8 mouse cellular contexts compared by ENCODE assay signal in the genomic region with DNA sequence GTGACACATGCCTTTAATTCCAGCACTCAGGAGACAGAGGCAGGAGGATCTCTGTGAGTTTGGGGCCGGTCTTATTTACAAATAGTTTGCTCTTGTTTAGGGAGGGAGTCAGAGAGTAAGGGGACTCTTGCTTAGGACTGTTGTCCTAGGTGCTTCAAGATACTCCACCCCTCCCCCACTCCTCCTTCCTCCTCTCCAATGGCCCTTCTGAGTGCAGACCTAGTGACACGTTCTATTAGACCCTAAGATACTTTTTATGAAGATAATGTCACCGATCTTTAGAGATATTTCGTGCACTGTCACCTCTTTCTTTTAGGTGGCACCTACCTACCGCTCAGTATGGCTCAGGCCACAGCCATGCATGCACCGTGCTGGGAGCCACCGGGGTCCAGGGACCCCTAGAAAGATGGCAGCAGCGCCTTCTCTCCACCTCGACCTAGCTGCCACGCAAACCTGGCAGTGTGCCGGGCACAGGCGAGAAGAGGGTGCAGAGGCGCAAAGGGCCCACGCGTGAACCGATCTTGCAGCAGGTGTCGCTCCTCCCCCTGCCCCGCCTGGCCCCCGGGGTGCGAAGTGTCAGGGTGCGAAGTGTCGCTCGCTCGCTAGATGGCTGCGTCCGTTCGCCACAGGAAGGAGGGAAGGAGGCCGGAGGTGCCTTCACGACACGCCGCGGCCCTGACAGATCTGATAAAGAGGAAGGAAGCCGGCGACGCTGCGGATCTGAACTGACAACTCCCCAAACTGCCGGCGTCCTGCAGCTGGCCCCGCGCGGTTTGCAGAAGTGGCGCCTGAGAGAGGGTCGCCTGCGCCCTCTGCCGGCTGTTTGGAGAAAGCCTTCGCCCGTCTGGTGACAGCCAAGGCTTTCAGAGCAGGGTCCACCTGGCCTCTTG.
DNase-seq lines count a peak whose midpoint lies in the region; ATAC-seq lines count a peak whose summit lies in the region.

No protein-coding gene starts in this region.

- H3K9me3 ChIP-seq in hindbrain, embryonic 14.5 days (ENCODE audit: control insufficient read depth, low read length): no peaks in the 10 kb centered on the region

- 0 out of 2 replicates have a peak, but pooled peaks cover 3% of the 10 kb centered on the region for H3K4me1 ChIP-seq in hindbrain, embryonic 14.5 days (replicated peaks; ENCODE audit: control insufficient read depth, insufficient read depth, low read length)

- peak overlapping the region; percentile 27 for H3K4me3 ChIP-seq in hindbrain, embryonic 14.5 days (replicated peaks; ENCODE audit: low read length)

- peaks cover 24% of the 10 kb centered on the region for H3K27me3 ChIP-seq in hindbrain, embryonic 14.5 days (ENCODE audit: control insufficient read depth, insufficient read depth, low read length)

- no peak for ATAC-seq in hindbrain, embryonic 14.5 days (ENCODE audit: low FRiP score)

- H3K36me3 ChIP-seq in hindbrain, embryonic 14.5 days (replicated peaks; ENCODE audit: control insufficient read depth, insufficient read depth): no peaks in the 10 kb centered on the region

- no peak overlapping the region for H3K9ac ChIP-seq in hindbrain, embryonic 14.5 days

- H3K4me2 ChIP-seq in hindbrain, embryonic 14.5 days (replicated peaks): peak overlapping the region; percentile 58

- no peak overlapping the region for H3K27ac ChIP-seq in hindbrain, embryonic 14.5 days

- DNase-seq in Muller cell, postnatal 12 days (ENCODE audit: inconsistent ontology term): peak; percentile 68
- DNase-seq in cerebellum, postnatal 10 days: peak; percentile 91 to 93
- peak; percentile 64 to 68 for DNase-seq in frontal cortex, postnatal 25 days (ENCODE audit: low spot score in 2 of 2)
- peak; percentile 86 for DNase-seq in hindbrain, embryonic 14.5 days (ENCODE audit: low spot score)
- peak; percentile 65 to 82 for DNase-seq in layer of hippocampus, postnatal 25 days (ENCODE audit: extremely low spot score in 1 of 2, low spot score in 1 of 2)
- peak; percentile 91 for DNase-seq in lung, postnatal 25 days (ENCODE audit: low spot score)
- peak; percentile 93 for DNase-seq in retina, embryonic 14.5 days (ENCODE audit: low spot score)
- DNase-seq in thymus, postnatal 4 days: peak; percentile 97

- 3% methylated on average over 47 of the region's 47 CpGs for WGBS in hindbrain, embryonic 14.5 days
